Mouse (Mus musculus): ENCODE results near the gene Tlx1.
A peak's percentile ranks its signal among the peaks of the same experiment; 100 is the strongest.

The Tlx1 gene

GRCm38 (mm10) chr19:45158201-45158600 is 7.7 kb downstream of the Tlx1 start:
- DNase-seq (ENCODE audit: low spot score) = no peak

- DNase-seq (ENCODE audit: low spot score) = no peak
Measured at GRCm38 (mm10) chr19:45158896-45159295, 8.4 kb downstream of the Tlx1 start.

- no peak for DNase-seq (ENCODE audit: low spot score)
Measured at GRCm38 (mm10) chr19:45159491-45159890, 9.0 kb downstream of the Tlx1 start.

GRCm38 (mm10) chr19:45159991-45160390 is 9.5 kb downstream of the Tlx1 start:
- no peak for DNase-seq (ENCODE audit: low spot score)

- no peak for DNase-seq (ENCODE audit: low spot score)
Measured at GRCm38 (mm10) chr19:45160523-45160922, 10.0 kb downstream of the Tlx1 start.

GRCm38 (mm10) chr19:45161093-45161492 is 10.6 kb downstream of the Tlx1 start:
- peak; percentile 18 for DNase-seq (ENCODE audit: low spot score)

GRCm38 (mm10) chr19:45162181-45162580 is 11.7 kb downstream of the Tlx1 start:
- DNase-seq (ENCODE audit: low spot score) = no peak

- no peak for DNase-seq (ENCODE audit: low spot score)
Measured at GRCm38 (mm10) chr19:45162871-45163270, 12.4 kb downstream of the Tlx1 start.

GRCm38 (mm10) chr19:45170451-45170850 is 20.0 kb downstream of the Tlx1 start:
- no peak for DNase-seq (ENCODE audit: low spot score)

GRCm38 (mm10) chr19:45174803-45175202 is 24.3 kb downstream of the Tlx1 start:
- peak; percentile 18 for DNase-seq (ENCODE audit: low spot score)

GRCm38 (mm10) chr19:45176269-45176668 is 25.8 kb downstream of the Tlx1 start:
- DNase-seq (ENCODE audit: low spot score) = no peak

- peak; percentile 25 for DNase-seq (ENCODE audit: low spot score)
Measured at GRCm38 (mm10) chr19:45177004-45177737, 26.7 kb downstream of the Tlx1 start.

- no peak for DNase-seq (ENCODE audit: low spot score)
Measured at GRCm38 (mm10) chr19:45179451-45179850, 29.0 kb downstream of the Tlx1 start.

GRCm38 (mm10) chr19:45180447-45180846 is 30.0 kb downstream of the Tlx1 start:
- no peak for DNase-seq (ENCODE audit: low spot score)

- no peak for DNase-seq (ENCODE audit: low spot score)
Measured at GRCm38 (mm10) chr19:45194651-45195050, 44.2 kb downstream of the Tlx1 start.

- no peak for DNase-seq (ENCODE audit: low spot score)
Measured at GRCm38 (mm10) chr19:45196967-45197366, 46.5 kb downstream of the Tlx1 start.

GRCm38 (mm10) chr19:45205311-45206105 is 55.0 kb downstream of the Tlx1 start:
- DNase-seq (ENCODE audit: low spot score) = no peak
